Mouse (Mus musculus): ENCODE measurements at regions not wholly inside any gene's neighbourhood (a gene's known extent, or its start where the extent isn't known, plus 50 kb on each side); places are given as distances from the start of the nearest gene placed in this dataset.

DNA sequence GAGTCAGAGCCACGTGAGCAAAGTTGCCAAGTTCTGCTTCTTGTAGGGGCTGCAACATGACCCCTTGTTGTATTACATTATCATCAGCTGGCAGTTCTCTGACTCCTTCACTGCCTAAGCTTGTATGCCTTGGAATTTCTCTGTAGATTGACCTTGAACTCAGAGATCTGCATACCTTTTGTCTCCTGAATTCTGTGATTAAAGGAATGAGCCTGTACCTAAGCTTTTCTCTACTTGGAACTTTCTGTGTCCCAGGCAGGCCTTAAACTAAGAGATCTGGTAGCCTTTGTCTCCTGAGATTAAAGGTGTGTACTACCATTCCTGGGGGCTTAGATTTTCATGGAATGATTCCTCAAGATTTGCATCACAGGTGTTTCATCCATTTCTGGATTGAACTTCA, 544.8 kb upstream of the Tpk1 start:
- CTCF ChIA-PET, result no interaction called here

DNA sequence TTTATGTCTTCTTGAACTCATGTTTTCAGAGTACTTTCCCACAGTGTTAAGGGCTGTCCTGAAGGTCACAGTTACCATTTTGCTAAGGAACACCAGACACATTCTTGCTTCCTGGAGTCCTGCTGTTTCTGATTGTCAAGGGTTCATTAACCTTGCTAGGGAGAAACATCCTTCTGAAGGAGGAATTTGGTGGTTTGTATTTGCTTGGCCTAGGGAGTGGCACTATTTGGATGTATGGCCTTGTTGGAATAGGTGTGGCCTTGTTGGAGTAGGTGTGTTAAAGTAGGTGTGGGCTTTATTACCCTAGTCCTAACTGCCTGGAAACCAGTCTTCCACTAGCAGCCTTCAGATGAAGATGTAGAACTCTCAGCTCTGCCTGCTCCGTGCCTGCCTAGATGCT, 538.4 kb upstream of the Tpk1 start:
- CTCF ChIA-PET, result no interaction called here
- POLR2A ChIA-PET, result interaction anchor here in 1 of 4 experiments (1.1 kb wide), 1 partner anchor 14 kb away, joined by 3 read pairs; no protein-coding TSS in a partner anchor

More for the DNA sequence above, 544.8 kb upstream of the Tpk1 start:
- POLR2A ChIA-PET, result interaction anchor here in 2 of 4 experiments (1.1 to 1.2 kb wide), 2 partner anchors 11 kb away, joined by 3 read pairs; no protein-coding TSS in a partner anchor

DNA sequence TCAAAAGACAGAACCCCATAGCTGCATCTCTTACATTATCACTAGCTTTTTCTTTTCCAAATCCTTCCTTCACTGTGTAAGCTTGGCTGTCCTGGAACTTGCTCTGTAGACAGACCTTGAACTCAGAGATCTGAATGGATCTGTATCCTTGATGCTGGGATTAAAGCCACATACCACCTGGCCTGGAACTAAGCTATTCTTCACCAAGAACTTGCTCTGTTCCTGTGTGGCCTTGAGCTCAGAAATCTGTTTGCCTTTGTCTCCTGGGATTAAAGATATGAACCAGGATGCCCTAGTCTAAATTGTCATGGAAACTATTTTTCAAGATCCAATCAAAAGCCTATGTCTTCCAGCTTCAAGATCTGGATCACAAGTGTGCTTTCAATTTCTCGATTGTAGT, 537.8 kb upstream of the Tpk1 start:
- ChIA-PET POLR2A (interaction anchor here in 1 of 4 experiments (1.1 kb wide), 1 partner anchor 15 kb away, joined by 3 read pairs; no protein-coding TSS in a partner anchor), CTCF (no interaction called here)

DNA sequence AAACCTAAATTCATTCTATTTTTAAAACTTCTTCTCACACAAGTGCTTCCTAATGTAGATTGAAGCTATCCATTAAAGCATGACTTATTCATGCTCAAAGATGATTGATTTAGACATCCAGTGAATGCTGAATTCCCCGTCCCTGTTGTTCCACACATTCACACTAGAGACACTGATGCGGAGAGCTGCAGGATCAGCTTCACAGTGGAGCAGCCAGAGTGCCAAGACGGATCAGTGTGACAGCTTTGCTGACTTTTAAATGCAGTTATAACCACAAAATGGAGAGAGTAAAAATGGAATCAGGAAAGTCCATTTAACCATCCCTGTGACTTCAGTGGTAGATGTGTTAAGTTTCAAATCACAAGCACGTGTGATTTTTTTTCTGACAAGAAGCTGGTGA, 513.8 kb upstream of the Tpk1 start:
- CTCF ChIA-PET, result no interaction called here
- POLR2A ChIA-PET, result no interaction called here

Data from embryonic stem cell, embryonic (primary cell).